Mouse (Mus musculus) midbrain, postnatal 0 days (tissue): Measurements from ENCODE around the gene Cnnm1. TPM values are rescaled to one million over a fixed set of nuclear protein-coding genes. Genes with fewer than 3 reads are reported as not detected.

Experiments used
- ATAC-seq: fragments of 200-750 bp; cut with Nextera tagmentation; 2 replicates; pipeline ENCODE4 v1.8.0; 2017; ENCODE audit warnings: moderate number of reproducible peaks, mild to moderate bottlenecking, moderate TSS enrichment, moderate library complexity; ENCODE audit not compliant: low FRiP score
- DNase-seq: peaks from one replicate; pipeline ENCODE4 v3.0.0-alpha.2; 2015; ENCODE audit warnings: low spot score
- H3K27ac ChIP-seq: fragments of 300-500 bp; sonication (generic); 2 replicates; pipeline ENCODE4 v1.5.1; 2014; ENCODE audit warnings: low read depth, mild to moderate bottlenecking, low read length, mixed read lengths
- H3K27me3 ChIP-seq: fragments of 300-500 bp; sonication (generic); 2 replicates; pipeline ENCODE4 v1.6.1; 2014; ENCODE audit warnings: low read length, control low read depth, mixed read lengths; ENCODE audit not compliant: insufficient read depth
- H3K36me3 ChIP-seq: fragments of 300-500 bp; sonication (generic); 2 replicates; pipeline ENCODE4 v1.6.1; 2014; ENCODE audit warnings: low read length, control low read depth, mixed read lengths; ENCODE audit not compliant: insufficient read depth
- H3K4me1 ChIP-seq: fragments of 300-500 bp; sonication (generic); 2 replicates; pipeline ENCODE4 v1.6.1; 2014; ENCODE audit warnings: mild to moderate bottlenecking, control low read depth, antibody characterized with exemption, low read length, mixed read lengths; ENCODE audit not compliant: insufficient read depth
- H3K4me2 ChIP-seq: fragments of 300-500 bp; sonication (generic); 2 replicates; pipeline ENCODE4 v1.6.1; 2014; ENCODE audit warnings: low read depth, mild to moderate bottlenecking, low read length, mixed read lengths; ENCODE audit not compliant: poor library complexity, severe bottlenecking
- H3K4me3 ChIP-seq: fragments of 300-500 bp; sonication (generic); 2 replicates; pipeline ENCODE4 v1.5.1; 2014; ENCODE audit warnings: low read depth, mild to moderate bottlenecking, low read length, moderate library complexity
- H3K9ac ChIP-seq: fragments of 300-500 bp; sonication (generic); replicated peaks from 2 replicates; pipeline ENCODE4 v1.6.1; 2014; ENCODE audit warnings: mild to moderate bottlenecking, low read length, moderate library complexity, mixed read lengths; ENCODE audit not compliant: poor library complexity, severe bottlenecking
- H3K9me3 ChIP-seq: fragments of 300-500 bp; sonication (generic); 2 replicates; pipeline ENCODE4 v1.6.1; 2016; ENCODE audit warnings: low read length, control low read depth
- CTCF ChIP-seq: IDR thresholded peaks from 2 replicates; pipeline ENCODE4 v1.5.1; 2016; ENCODE audit warnings: antibody characterized with exemption, mild to moderate bottlenecking
- WGBS: fragments of 180-500 bp; shearing (Covaris S2); extraction: QIAGEN DNeasy Blood & Tissue Kit; methylation state at CpG from one replicate; pipeline ENCODE4 v1.1.7; 2014; 5-methylcytosine and 5-hydroxymethylcytosine counted together
- polyA plus RNA-seq: library from polyadenylated mRNA; unstranded; fragments of >200 nt; fragmentation: Nextera tagmentation; extraction: Ambion mirVana; gene quantifications from 2 replicates; pipeline ENCODE4 v1.2.1, GENCODE M21; 2015
- total RNA-seq: library from RNA; depleted of rRNA; stranded (reverse); fragments of >200 nt; gene quantifications from 2 replicates; pipeline ENCODE4 v1.2.3, GENCODE M21; 2014; rRNA removed

Cnnm1 gene
- 7.5 and 9.7 TPM in 2 replicates for total RNA-seq
- 2.7 and 3.3 TPM in 2 replicates for polyA plus RNA-seq

DNA sequence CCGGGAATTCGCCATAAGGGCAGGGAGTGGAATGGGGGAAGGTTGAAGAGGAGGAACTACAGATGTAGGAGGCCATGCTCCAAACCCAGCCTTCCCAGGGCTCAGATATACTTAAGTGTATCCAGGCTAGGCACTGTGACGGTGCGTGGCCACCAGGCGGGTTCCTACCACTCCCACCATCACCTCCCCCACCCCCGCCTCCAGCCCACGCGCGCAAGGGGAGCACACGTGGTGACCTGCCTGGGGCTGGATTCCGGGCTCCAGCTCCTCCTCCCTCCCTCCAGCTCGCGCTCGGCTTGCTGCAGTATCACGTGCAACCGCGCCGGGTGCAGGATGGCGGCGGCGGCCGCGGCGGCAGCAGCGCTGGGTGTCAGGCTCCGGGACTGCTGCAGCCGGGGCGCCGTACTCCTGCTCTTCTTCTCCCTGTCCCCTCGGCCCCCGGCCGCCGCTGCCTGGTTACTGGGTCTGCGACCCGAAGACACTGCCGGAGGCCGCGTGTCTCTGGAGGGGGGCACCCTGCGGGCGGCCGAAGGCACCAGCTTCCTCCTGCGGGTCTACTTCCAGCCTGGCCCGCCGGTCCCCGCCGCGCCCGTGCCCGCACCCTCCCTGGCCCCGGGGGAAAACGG is at the start of gene Cnnm1:
TSS of gene Cnnm1 (plus strand) at position 325 of the 626 bp plus-strand sequence.
- Histone ChIP-seq H3K9me3 (no peaks in the 10 kb centered on the region), H3K9ac (peak within 1 kb of the TSS; percentile 83), H3K4me3 (peak within 1 kb of the TSS; percentile 67), H3K4me2 (peak within 1 kb of the TSS; percentile 93), H3K27me3 (no peaks in the 10 kb centered on the region), H3K27ac (peak within 1 kb of the TSS; percentile 83), H3K36me3 (no peaks in the 10 kb centered on the region), H3K4me1 (peaks cover 8% of the 10 kb centered on the region; the same call in 1 of the 2 replicates)
- DNase-seq (peak; percentile 82), ATAC-seq (peak; percentile 86)
- WGBS: 0% methylated on average over 27 of the region's 51 CpGs
- TF ChIP-seq CTCF: 0 out of 2 replicates have a peak, but pooled peaks have one; percentile 30

- Histone ChIP-seq H3K27me3 (no peaks in the 10 kb centered on the region), H3K4me1 (no peaks in the 10 kb centered on the region), H3K9ac (no peak overlapping the region), H3K27ac (no peak overlapping the region), H3K4me2 (no peak overlapping the region), H3K36me3 (no peaks in the 10 kb centered on the region), H3K4me3 (no peak overlapping the region), H3K9me3 (no peaks in the 10 kb centered on the region)
- DNase-seq (peak; percentile 86), ATAC-seq (no peak)
- WGBS: 5% methylated on average over 4 of the region's 4 CpGs
- TF ChIP-seq CTCF: peak; percentile 92
Observed at GRCm38 (mm10) chr19:43396327-43396726, 43.9 kb upstream of the Cnnm1 start.

DNA sequence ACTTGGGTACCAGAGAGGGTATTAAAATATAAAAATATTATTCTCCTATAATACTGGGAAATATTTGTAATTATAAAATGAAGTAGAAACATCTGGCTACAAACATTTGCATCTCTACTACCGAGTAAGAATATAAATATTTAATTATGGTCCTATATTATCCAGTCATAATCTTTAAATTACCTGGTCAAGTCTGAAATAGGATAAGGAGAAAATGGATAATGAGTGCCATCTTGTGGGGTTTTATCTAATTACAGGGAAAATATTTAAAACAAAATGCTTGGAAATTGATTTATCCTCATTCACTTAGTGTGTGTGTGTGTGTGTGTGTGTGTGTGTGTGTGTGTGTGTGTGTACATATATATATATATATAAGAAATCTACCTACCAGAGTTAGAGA is 33.1 kb upstream of the Cnnm1 start:
- Histone ChIP-seq H3K36me3 (no peaks in the 10 kb centered on the region), H3K4me1 (no peaks in the 10 kb centered on the region), H3K9ac (no peak overlapping the region), H3K9me3 (no peaks in the 10 kb centered on the region), H3K27me3 (no peaks in the 10 kb centered on the region), H3K4me2 (no peak overlapping the region), H3K4me3 (no peak overlapping the region), H3K27ac (no peak overlapping the region)
- ATAC-seq: no peak
- peak; percentile 66 for TF ChIP-seq CTCF
- 24% methylated on average over 1 of the region's 1 CpGs for WGBS
- peak; percentile 33 for DNase-seq

- DNase-seq (no peak), ATAC-seq (no peak)
- Histone ChIP-seq H3K36me3 (no peaks in the 10 kb centered on the region), H3K27me3 (no peaks in the 10 kb centered on the region), H3K9me3 (no peaks in the 10 kb centered on the region), H3K4me2 (no peak overlapping the region), H3K27ac (no peak overlapping the region), H3K9ac (no peak overlapping the region), H3K4me1 (no peaks in the 10 kb centered on the region), H3K4me3 (no peak overlapping the region)
- 73% methylated on average over 2 of the region's 2 CpGs for WGBS
- TF ChIP-seq CTCF: no peak
Observed at GRCm38 (mm10) chr19:43415565-43415964, 24.7 kb upstream of the Cnnm1 start.

GRCm38 (mm10) chr19:43420506-43420905 is 19.7 kb upstream of the Cnnm1 start:
- 87% methylated on average over 3 of the region's 3 CpGs for WGBS
- no peaks in the 10 kb centered on the region for H3K9me3 ChIP-seq
- H3K27me3 ChIP-seq: no peaks in the 10 kb centered on the region

DNA sequence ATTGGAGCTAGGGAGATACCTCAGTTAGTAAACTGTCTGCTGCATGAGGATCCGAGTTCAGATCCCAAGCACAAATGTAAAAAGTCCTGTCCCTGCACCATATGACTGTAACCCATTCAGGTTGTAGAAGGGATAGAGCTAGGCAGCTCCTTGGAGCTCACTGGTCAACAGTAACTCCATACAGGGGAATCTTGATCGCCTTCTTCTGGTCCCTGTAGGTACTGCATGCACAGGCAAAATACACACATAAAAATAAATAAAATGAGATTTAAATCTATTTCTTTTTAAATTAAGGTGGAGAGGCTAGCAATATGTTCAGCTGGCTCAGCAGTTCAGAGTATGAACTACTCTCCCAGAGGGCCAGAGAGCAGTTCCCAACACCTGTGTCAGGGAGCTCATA is 16.2 kb upstream of the Cnnm1 start:
- no peaks in the 10 kb centered on the region for H3K9me3 ChIP-seq
- WGBS: 70% methylated on average over 2 of the region's 2 CpGs
- no peak overlapping the region for H3K9ac ChIP-seq
- no peak for DNase-seq
- no peak overlapping the region for H3K27ac ChIP-seq
- H3K4me3 ChIP-seq: no peak overlapping the region
- ATAC-seq: no peak
- no peaks in the 10 kb centered on the region for H3K36me3 ChIP-seq
- H3K4me1 ChIP-seq: no peaks in the 10 kb centered on the region
- H3K4me2 ChIP-seq: no peak overlapping the region
- TF ChIP-seq CTCF: no peak
- no peaks in the 10 kb centered on the region for H3K27me3 ChIP-seq

More at GRCm38 (mm10) chr19:43420506-43420905, 19.7 kb upstream of the Cnnm1 start:
- H3K4me3 ChIP-seq: no peak overlapping the region
- no peaks in the 10 kb centered on the region for H3K4me1 ChIP-seq
- ATAC-seq (no peak), DNase-seq (no peak)
- H3K27ac ChIP-seq: no peak overlapping the region
- no peak for TF ChIP-seq CTCF
- no peaks in the 10 kb centered on the region for H3K36me3 ChIP-seq
- H3K9ac ChIP-seq: no peak overlapping the region
- no peak overlapping the region for H3K4me2 ChIP-seq
